7 mouse cellular contexts compared by ENCODE assay signal in the genomic region with DNA sequence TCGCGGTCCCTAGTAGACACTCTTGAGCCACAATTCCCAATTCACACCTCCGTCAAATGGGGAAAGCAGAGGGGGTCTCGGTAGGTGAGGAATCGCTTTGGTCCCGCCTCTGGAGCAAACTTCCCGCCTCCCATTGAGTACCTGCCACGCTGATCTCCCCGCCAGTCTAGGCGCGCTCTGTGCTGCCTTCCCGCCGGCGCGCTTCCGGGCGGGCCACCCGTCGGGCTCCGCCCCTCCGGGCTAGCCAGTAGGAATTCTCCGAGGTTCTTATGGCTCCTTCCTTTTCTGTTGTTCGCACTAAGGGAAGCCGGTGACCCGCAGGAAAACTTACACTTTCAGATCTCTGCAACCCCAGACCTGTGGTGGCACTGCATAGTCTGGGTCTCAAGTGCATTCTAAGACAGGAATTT. TPM values are rescaled to one million over a fixed set of nuclear protein-coding genes. Genes with fewer than 3 reads are reported as not detected.
DNase-seq lines count a peak whose midpoint lies in the region; ATAC-seq lines count a peak whose summit lies in the region.

TSS of gene Pidd1 (minus strand) at position 198 of the 410 bp plus-strand sequence.

- H3K36me3 ChIP-seq in embryonic facial prominence, embryonic 14.5 days (ENCODE audit: control insufficient read depth, insufficient read depth, low read length) = peaks cover 34% of the 10 kb centered on the region
- peaks cover 41% of the 10 kb centered on the region for H3K36me3 ChIP-seq in limb, embryonic 13.5 days
- peaks cover 5% of the 10 kb centered on the region for H3K36me3 ChIP-seq in midbrain, embryonic 14.5 days (ENCODE audit: control insufficient read depth, insufficient read depth, low read length)

- peak within 1 kb of the TSS; percentile 40 for H3K4me3 ChIP-seq in embryonic facial prominence, embryonic 14.5 days (ENCODE audit: low read depth, low read length)
- H3K4me3 ChIP-seq in limb, embryonic 13.5 days = peak within 1 kb of the TSS; percentile 52
- H3K4me3 ChIP-seq in midbrain, embryonic 14.5 days (replicated peaks; ENCODE audit: low read depth, low read length) = peak within 1 kb of the TSS; percentile 29

- ATAC-seq in embryonic facial prominence, embryonic 14.5 days (ENCODE audit: low read depth) = peak; percentile 63
- ATAC-seq in limb, embryonic 13.5 days (ENCODE audit: low FRiP score, low read depth) = peak; percentile 33
- ATAC-seq in midbrain, embryonic 14.5 days (ENCODE audit: low FRiP score, low TSS enrichment) = no peak

- H3K9ac ChIP-seq in embryonic facial prominence, embryonic 14.5 days (ENCODE audit: low read depth, low read length) = peak within 1 kb of the TSS; percentile 56
- peak within 1 kb of the TSS; percentile 75 for H3K9ac ChIP-seq in limb, embryonic 13.5 days
- H3K9ac ChIP-seq in midbrain, embryonic 14.5 days (replicated peaks; ENCODE audit: low read length) = peak within 1 kb of the TSS; percentile 35; the same call in 1 of the 2 replicates

- peaks cover 23% of the 10 kb centered on the region for H3K4me1 ChIP-seq in embryonic facial prominence, embryonic 14.5 days (ENCODE audit: control insufficient read depth, insufficient read depth, low read length)
- peaks cover 40% of the 10 kb centered on the region for H3K4me1 ChIP-seq in limb, embryonic 13.5 days
- peaks cover 20% of the 10 kb centered on the region for H3K4me1 ChIP-seq in midbrain, embryonic 14.5 days (ENCODE audit: control insufficient read depth, insufficient read depth, low read length)

- no peaks in the 10 kb centered on the region for H3K27me3 ChIP-seq in embryonic facial prominence, embryonic 14.5 days (replicated peaks; ENCODE audit: control insufficient read depth, insufficient read depth, low read length)
- H3K27me3 ChIP-seq in limb, embryonic 13.5 days = no peaks in the 10 kb centered on the region
- no peaks in the 10 kb centered on the region for H3K27me3 ChIP-seq in midbrain, embryonic 14.5 days (ENCODE audit: control insufficient read depth, insufficient read depth, low read length)

- peak within 1 kb of the TSS; percentile 67 for H3K4me2 ChIP-seq in embryonic facial prominence, embryonic 14.5 days (ENCODE audit: low read depth, low read length)
- peak within 1 kb of the TSS; percentile 88 for H3K4me2 ChIP-seq in limb, embryonic 13.5 days (replicated peaks)
- H3K4me2 ChIP-seq in midbrain, embryonic 14.5 days (ENCODE audit: low read length) = peak within 1 kb of the TSS; percentile 59

- under 1% methylated on average over 22 of the region's 25 CpGs for WGBS in embryonic facial prominence, embryonic 14.5 days
- WGBS in limb, embryonic 13.5 days = under 1% methylated on average over 25 of the region's 25 CpGs
- under 1% methylated on average over 25 of the region's 25 CpGs for WGBS in midbrain, embryonic 14.5 days

- peak within 1 kb of the TSS; percentile 4; the same call in 1 of the 2 replicates for H3K27ac ChIP-seq in embryonic facial prominence, embryonic 14.5 days (replicated peaks; ENCODE audit: low read depth, low read length)
- peak within 1 kb of the TSS; percentile 73 for H3K27ac ChIP-seq in limb, embryonic 13.5 days
- H3K27ac ChIP-seq in midbrain, embryonic 14.5 days (replicated peaks; ENCODE audit: low read depth, low read length) = no peak within 1 kb of the TSS

- no peaks in the 10 kb centered on the region for H3K9me3 ChIP-seq in embryonic facial prominence, embryonic 14.5 days (ENCODE audit: control insufficient read depth, low read length)
- no peaks in the 10 kb centered on the region for H3K9me3 ChIP-seq in limb, embryonic 13.5 days
- no peaks in the 10 kb centered on the region for H3K9me3 ChIP-seq in midbrain, embryonic 14.5 days (ENCODE audit: control insufficient read depth, low read length)

- DNase-seq in ES-CJ7 (ENCODE audit: low read depth, low spot score) (peak; percentile 77), adipocyte (ENCODE audit: low spot score) (peak; percentile 54)
- DNase-seq in embryonic facial prominence, embryonic 14.5 days (ENCODE audit: low spot score) = peak; percentile 92
- DNase-seq in heart, postnatal 4 days = peak; percentile 78
- peak; percentile 79 for DNase-seq in midbrain, embryonic 14.5 days
- DNase-seq in thymus, postnatal 36 days = peak; percentile 58 to 73

RNA-seq across cellular contexts. Expression of gene Pidd1, which starts in this region (rescaled TPM):
- 7.1 and 7.4 TPM in 2 replicates for polyA plus RNA-seq in embryonic facial prominence, embryonic 14.5 days (2014; fragmentation: Nextera tagmentation; extraction: Ambion mirVana)
- 1 to 10 TPM; 5.9 to 6.4 TPM for total RNA-seq in heart, postnatal 4 days (2021)
- 11.7 and 12.0 TPM in 2 replicates for polyA plus RNA-seq in limb, embryonic 13.5 days (2015; fragmentation: Nextera tagmentation; extraction: Ambion mirVana)
- polyA plus RNA-seq in midbrain, embryonic 14.5 days (2014; fragmentation: Nextera tagmentation; extraction: Ambion mirVana) = 2.3 and 3.6 TPM in 2 replicates
